Mouse (Mus musculus) ES-E14 (cell line): ENCODE results near the gene Fxyd7. TPM values are rescaled to one million over a fixed set of nuclear protein-coding genes. Genes with fewer than 3 reads are reported as not detected.

Source experiments
- DNase-seq: peaks from one replicate; pipeline ENCODE4 v3.0.0-alpha.2; 2013; ENCODE audit warnings: low read depth, low spot score
- H3K27ac ChIP-seq: 2 replicates; pipeline ENCODE4 v1.5.1; 2012; ENCODE audit warnings: low read depth, mild to moderate bottlenecking, low read length, moderate library complexity, mixed read lengths; ENCODE audit not compliant: poor library complexity, insufficient read depth, severe bottlenecking
- H3K36me3 ChIP-seq: 2 replicates; pipeline ENCODE4 v1.6.1; 2012; ENCODE audit warnings: mild to moderate bottlenecking, low read length, moderate library complexity, mixed read lengths; ENCODE audit not compliant: control insufficient read depth, poor library complexity, insufficient read depth, severe bottlenecking
- H3K4me1 ChIP-seq, 2 experiments: fragments of 150-350 bp in 1 of 2; sonication (generic) in 1 of 2; 2 replicates each; pipeline ENCODE4 v1.6.1; 2012; ENCODE audit warnings: low read length in 2 of 2, mild to moderate bottlenecking in 1 of 2, mixed read lengths in 1 of 2; ENCODE audit not compliant: control insufficient read depth in 2 of 2, insufficient read depth in 2 of 2, poor library complexity in 1 of 2
- H3K4me3 ChIP-seq, 2 experiments: fragments of 150-350 bp in 1 of 2; sonication (generic) in 1 of 2; 2 replicates each; pipeline ENCODE4 v1.5.1; 2012; ENCODE audit warnings: low read length in 2 of 2, low read depth in 1 of 2, mild to moderate bottlenecking in 1 of 2, mixed read lengths in 1 of 2; ENCODE audit not compliant: insufficient read depth in 1 of 2, poor library complexity in 1 of 2, severe bottlenecking in 1 of 2
- H3K9ac ChIP-seq: 2 replicates; pipeline ENCODE4 v1.6.1; 2012; ENCODE audit warnings: low read depth, mild to moderate bottlenecking, low read length, mixed read lengths; ENCODE audit not compliant: poor library complexity, insufficient read depth, severe bottlenecking
- H3K9me3 ChIP-seq: fragments of 150-350 bp; sonication (generic); 2 replicates; pipeline ENCODE4 v1.6.1; 2012; ENCODE audit warnings: low read depth, mild to moderate bottlenecking, low read length; ENCODE audit not compliant: control insufficient read depth, insufficient read depth
- CHD2 ChIP-seq: IDR thresholded peaks from 2 replicates; pipeline ENCODE4 v1.6.1; 2014; ENCODE audit warnings: mild to moderate bottlenecking, low read depth, low read length, inconsistent platforms
- HCFC1 ChIP-seq: IDR thresholded peaks from 2 replicates; pipeline ENCODE4 v1.6.1; 2012; ENCODE audit warnings: low read length, inconsistent platforms, borderline replicate concordance; ENCODE audit not compliant: insufficient read depth
- MAFK ChIP-seq: IDR thresholded peaks from 2 replicates; pipeline ENCODE4 v1.6.1; 2014; ENCODE audit warnings: mild to moderate bottlenecking, low read depth, low read length, inconsistent platforms; ENCODE audit not compliant: insufficient read depth
- ZC3H11A ChIP-seq: IDR thresholded peaks from 2 replicates; pipeline ENCODE4 v1.6.1; 2012; ENCODE audit warnings: low read depth, mild to moderate bottlenecking, inconsistent platforms, low read length, borderline replicate concordance
- ZNF384 ChIP-seq: IDR thresholded peaks from 2 replicates; pipeline ENCODE4 v1.6.1; 2012; ENCODE audit warnings: low read depth, low read length, inconsistent platforms
- in situ Hi-C, 2 experiments: fragments of 600-800 bp; cut with MboI; formaldehyde crosslinking; loops; one replicate each; pipeline ENCODE4 v1.15.1; 2025; ENCODE audit warnings: low sequenced_read_pairs in 2 of 2, inconsistent platforms in 1 of 2; ENCODE audit not compliant: unreplicated experiment in 2 of 2
- total RNA-seq: library from RNA; depleted of rRNA; stranded (reverse); fragments of 300-350 nt; gene quantifications from 2 replicates; pipeline ENCODE4 v1.2.3, GENCODE M21; 2012

Gene Fxyd7
- total RNA-seq, 1 experiment, result not detected

- no peaks in the 10 kb centered on the region for H3K9me3 ChIP-seq
- H3K4me3 ChIP-seq, result no peak overlapping the region
- TF ChIP-seq ZNF384, result no peak
- TF ChIP-seq ZC3H11A, result no peak
- no peak for TF ChIP-seq CHD2
- no peak for TF ChIP-seq MAFK
- TF ChIP-seq HCFC1, result no peak
- in situ Hi-C loops, result no loop called here
- H3K36me3 ChIP-seq, result no peaks in the 10 kb centered on the region
- H3K9ac ChIP-seq, result no peak overlapping the region
- H3K27ac ChIP-seq, result no peak overlapping the region
- peaks cover 4 to 8% of the 10 kb centered on the region in 2 experiments for H3K4me1 ChIP-seq
- DNase-seq, result no peak
These were observed 36.9 kb upstream of the Fxyd7 start for GRCm38 (mm10) chr7:31088206-31088605.

- no peak overlapping the region for H3K27ac ChIP-seq
- peaks cover 4 to 13% of the 10 kb centered on the region in 2 experiments for H3K4me1 ChIP-seq
- no peak for DNase-seq
- TF ChIP-seq ZC3H11A (no peak), MAFK (no peak), CHD2 (no peak), ZNF384 (no peak), HCFC1 (no peak)
- H3K9me3 ChIP-seq, result no peaks in the 10 kb centered on the region
- no peak overlapping the region for H3K4me3 ChIP-seq
- no peaks in the 10 kb centered on the region for H3K36me3 ChIP-seq
- no peak overlapping the region for H3K9ac ChIP-seq
- in situ Hi-C loops, result no loop called here
These were observed 36.0 kb upstream of the Fxyd7 start for GRCm38 (mm10) chr7:31087262-31087661.

DNA sequence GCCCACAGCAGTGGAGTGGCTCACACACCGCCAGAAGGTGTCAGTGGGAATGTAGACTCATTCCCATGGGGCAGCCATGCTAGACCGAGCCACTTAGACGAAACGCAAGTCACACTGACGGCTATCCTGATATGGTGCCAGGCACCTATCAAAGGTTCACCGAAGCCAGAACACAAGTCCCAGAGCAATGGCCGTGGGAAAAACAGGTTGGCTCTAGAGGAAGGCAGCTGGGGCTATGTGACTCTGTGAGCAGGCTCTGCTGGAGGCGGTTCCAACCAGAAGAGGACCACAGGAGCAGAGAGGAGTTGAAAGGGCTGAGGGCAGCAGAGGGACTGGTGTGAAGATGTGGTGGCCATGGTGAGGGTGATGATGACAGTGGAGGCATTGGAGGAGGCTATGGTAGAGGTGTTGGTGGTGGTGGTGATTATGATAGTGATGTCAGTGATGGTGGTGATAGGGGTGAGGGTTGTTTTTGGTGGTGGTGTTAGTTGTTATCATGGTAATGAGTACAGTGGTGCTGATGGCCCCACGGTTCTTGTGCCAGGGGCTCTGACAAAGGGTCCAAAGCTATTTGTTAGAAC is 35.0 kb upstream of the Fxyd7 start:
- Histone ChIP-seq H3K9ac (no peak overlapping the region), H3K27ac (no peak overlapping the region), H3K9me3 (no peaks in the 10 kb centered on the region), H3K36me3 (no peaks in the 10 kb centered on the region), H3K4me1 (peaks cover 4 to 13% of the 10 kb centered on the region in 2 experiments), H3K4me3 (no peak overlapping the region)
- in situ Hi-C loops, result no loop called here
- no peak for DNase-seq
- TF ChIP-seq ZC3H11A, result no peak
- TF ChIP-seq MAFK, result no peak
- TF ChIP-seq CHD2, result no peak
- TF ChIP-seq HCFC1, result no peak
- no peak for TF ChIP-seq ZNF384

GRCm38 (mm10) chr7:31085171-31085570 is 33.9 kb upstream of the Fxyd7 start:
- DNase-seq, result no peak
- peaks cover 4 to 13% of the 10 kb centered on the region in 2 experiments for H3K4me1 ChIP-seq
- H3K36me3 ChIP-seq, result no peaks in the 10 kb centered on the region
- no peak overlapping the region for H3K4me3 ChIP-seq
- no peaks in the 10 kb centered on the region for H3K9me3 ChIP-seq
- in situ Hi-C loops, result no loop called here
- no peak overlapping the region for H3K9ac ChIP-seq
- H3K27ac ChIP-seq, result no peak overlapping the region
- TF ChIP-seq MAFK (no peak), CHD2 (no peak), HCFC1 (no peak), ZC3H11A (no peak), ZNF384 (no peak)

GRCm38 (mm10) chr7:31084140-31084539 is 32.9 kb upstream of the Fxyd7 start:
- H3K36me3 ChIP-seq, result no peaks in the 10 kb centered on the region
- H3K9me3 ChIP-seq, result no peaks in the 10 kb centered on the region
- in situ Hi-C loops, result no loop called here
- no peak for TF ChIP-seq ZC3H11A
- no peak for TF ChIP-seq MAFK
- no peak overlapping the region for H3K4me3 ChIP-seq
- H3K27ac ChIP-seq, result no peak overlapping the region
- no peak for DNase-seq
- peaks cover 4 to 13% of the 10 kb centered on the region in 2 experiments for H3K4me1 ChIP-seq
- no peak overlapping the region for H3K9ac ChIP-seq
